Mouse (Mus musculus) MEL (cell line): ENCODE results near the gene Tmem100. TPM values are rescaled to one million over a fixed set of nuclear protein-coding genes. Genes with fewer than 3 reads are reported as not detected.

ENCODE experiments used
- DNase-seq: peaks from one replicate; pipeline ENCODE4 v3.0.0; 2011; ENCODE audit warnings: low read depth, low spot score
- H3K27ac ChIP-seq: 2 replicates; pipeline ENCODE4 v1.5.1; 2012; ENCODE audit warnings: low read depth, mild to moderate bottlenecking, control low read depth, low read length, moderate library complexity; ENCODE audit not compliant: control insufficient read depth
- H3K27me3 ChIP-seq, 2 experiments: fragments of 150-350 bp in 1 of 2; sonication (generic) in 1 of 2; 2 replicates each; pipeline ENCODE4 v1.6.1; 2012; ENCODE audit warnings: low read length in 2 of 2, mild to moderate bottlenecking in 2 of 2, improper control_type of control experiment in 1 of 2, moderate library complexity in 1 of 2; ENCODE audit not compliant: insufficient read depth in 2 of 2, control insufficient read depth in 1 of 2
- H3K36me3 ChIP-seq, 2 experiments: 2 replicates each; pipeline ENCODE4 v1.6.1; 2012 to 2014; ENCODE audit warnings: low read length in 2 of 2, improper control_type of control experiment in 1 of 2, inconsistent platforms in 1 of 2, mild to moderate bottlenecking in 1 of 2; ENCODE audit not compliant: insufficient read depth in 2 of 2, control insufficient read depth in 1 of 2
- H3K4me1 ChIP-seq, 2 experiments: fragments of 150-350 bp in 1 of 2; sonication (generic) in 1 of 2; 2 replicates each; pipeline ENCODE4 v1.6.1; 2012; ENCODE audit warnings: low read length in 2 of 2, improper control_type of control experiment in 1 of 2, mild to moderate bottlenecking in 1 of 2; ENCODE audit not compliant: insufficient read depth in 2 of 2, control insufficient read depth in 1 of 2
- H3K4me3 ChIP-seq, 2 experiments: fragments of 150-350 bp in 1 of 2; sonication (generic) in 1 of 2; 2 replicates each; pipeline ENCODE4 v1.5.1; 2012; ENCODE audit warnings: low read depth in 2 of 2, low read length in 2 of 2, mild to moderate bottlenecking in 2 of 2, moderate library complexity in 2 of 2, control low read depth in 1 of 2, improper control_type of control experiment in 1 of 2; ENCODE audit not compliant: control insufficient read depth in 1 of 2, insufficient read depth in 1 of 2
- H3K79me2 ChIP-seq: 2 replicates; pipeline ENCODE4 v1.6.1; 2012; ENCODE audit warnings: mild to moderate bottlenecking, low read length, moderate library complexity; ENCODE audit not compliant: control insufficient read depth, poor library complexity, insufficient read depth
- H3K9ac ChIP-seq: 2 replicates; pipeline ENCODE4 v1.6.1; 2012; ENCODE audit warnings: low read depth, mild to moderate bottlenecking, control low read depth, low read length, moderate library complexity; ENCODE audit not compliant: control insufficient read depth, poor library complexity, severe bottlenecking
- H3K9me3 ChIP-seq: fragments of 150-350 bp; sonication (generic); replicated peaks from 2 replicates; pipeline ENCODE4 v1.6.1; 2012; ENCODE audit warnings: mild to moderate bottlenecking, low read length, improper control_type of control experiment, moderate library complexity; ENCODE audit not compliant: insufficient read depth
- E2F4 ChIP-seq: IDR thresholded peaks from 2 replicates; pipeline ENCODE4 v1.6.1; 2011; ENCODE audit warnings: low read depth, low read length, improper control_type of control experiment, borderline replicate concordance
- ETS1 ChIP-seq: IDR thresholded peaks from 2 replicates; pipeline ENCODE4 v1.6.1; 2012; ENCODE audit warnings: low read depth, mild to moderate bottlenecking, inconsistent platforms, low read length, improper control_type of control experiment, moderate library complexity
- GABPA ChIP-seq: IDR thresholded peaks from 2 replicates; pipeline ENCODE4 v1.6.1; 2012; ENCODE audit warnings: low read depth, mild to moderate bottlenecking, inconsistent platforms, low read length, improper control_type of control experiment, moderate library complexity
- HCFC1 ChIP-seq: IDR thresholded peaks from 2 replicates; pipeline ENCODE4 v1.6.1; 2012; ENCODE audit warnings: low read depth, mild to moderate bottlenecking, inconsistent platforms, low read length, improper control_type of control experiment, moderate library complexity
- JUND ChIP-seq: IDR thresholded peaks from 2 replicates; pipeline ENCODE4 v1.6.1; 2011; ENCODE audit warnings: low read depth, mild to moderate bottlenecking, improper control_type of control experiment, low read length
- MXI1 ChIP-seq: IDR thresholded peaks from 2 replicates; pipeline ENCODE4 v1.6.1; 2011; ENCODE audit warnings: mild to moderate bottlenecking, low read depth, low read length, improper control_type of control experiment
- MYB ChIP-seq: IDR thresholded peaks from 2 replicates; pipeline ENCODE4 v1.6.1; 2011; ENCODE audit warnings: mild to moderate bottlenecking, low read depth, low read length, improper control_type of control experiment
- NRF1 ChIP-seq: IDR thresholded peaks from 2 replicates; pipeline ENCODE4 v1.6.1; 2014; ENCODE audit warnings: low read depth, mild to moderate bottlenecking, inconsistent platforms, low read length, improper control_type of control experiment, moderate library complexity; ENCODE audit not compliant: poor library complexity, insufficient read depth, severe bottlenecking
- POLR2A ChIP-seq, 2 experiments: IDR thresholded peaks; 2 replicates each; pipeline ENCODE4 v1.6.1; 2011 to 2012; ENCODE audit warnings: low read length in 2 of 2, mild to moderate bottlenecking in 2 of 2, control low read depth in 1 of 2, improper control_type of control experiment in 1 of 2, low read depth in 1 of 2, moderate library complexity in 1 of 2; ENCODE audit not compliant: control insufficient read depth in 1 of 2, insufficient read depth in 1 of 2, poor library complexity in 1 of 2
- RAD21 ChIP-seq: IDR thresholded peaks from 2 replicates; pipeline ENCODE4 v1.6.1; 2011; ENCODE audit warnings: mild to moderate bottlenecking, low read depth, low read length, improper control_type of control experiment
- TAL1 ChIP-seq: IDR thresholded peaks from 2 replicates; pipeline ENCODE4 v1.6.1; 2012; ENCODE audit warnings: mild to moderate bottlenecking, inconsistent platforms, low read length, moderate library complexity, mixed read lengths
- TCF12 ChIP-seq: IDR thresholded peaks from 2 replicates; pipeline ENCODE4 v1.6.1; 2014; ENCODE audit warnings: low read depth, mild to moderate bottlenecking, inconsistent platforms, low read length, improper control_type of control experiment, moderate library complexity
- UBTF ChIP-seq: IDR thresholded peaks from 2 replicates; pipeline ENCODE4 v1.6.1; 2012; ENCODE audit warnings: low read depth, mild to moderate bottlenecking, inconsistent platforms, low read length, improper control_type of control experiment, moderate library complexity, borderline replicate concordance; ENCODE audit not compliant: insufficient read depth
- ZC3H11A ChIP-seq: IDR thresholded peaks from 2 replicates; pipeline ENCODE4 v1.6.1; 2012; ENCODE audit warnings: low read depth, mild to moderate bottlenecking, inconsistent platforms, low read length, improper control_type of control experiment
- ZKSCAN1 ChIP-seq: IDR thresholded peaks from 2 replicates; pipeline ENCODE4 v1.6.1; 2012; ENCODE audit warnings: low read depth, mild to moderate bottlenecking, inconsistent platforms, low read length, improper control_type of control experiment, moderate library complexity
- polyA plus RNA-seq, 2 experiments: library from polyadenylated mRNA; stranded (reverse) in 1 of 2; unstranded in 1 of 2; fragments of >175 nt in 1 of 2; fragments of >200 nt in 1 of 2; gene quantifications; 2 replicates each; pipeline versions ENCODE4 v1.2.1 to v1.2.4; 2012; ENCODE audit warnings: low replicate concordance in 2 of 2, low read depth in 1 of 2; ENCODE audit not compliant: insufficient read length in 2 of 2, insufficient read depth in 1 of 2, missing spikeins in 1 of 2
- total RNA-seq: library from RNA; depleted of rRNA; stranded (reverse); fragments of 300-350 nt; gene quantifications from 2 replicates; pipeline ENCODE4 v1.2.3, GENCODE M21; 2012

Gene Tmem100
- total and polyA plus RNA-seq, 3 experiments, result not detected

DNA sequence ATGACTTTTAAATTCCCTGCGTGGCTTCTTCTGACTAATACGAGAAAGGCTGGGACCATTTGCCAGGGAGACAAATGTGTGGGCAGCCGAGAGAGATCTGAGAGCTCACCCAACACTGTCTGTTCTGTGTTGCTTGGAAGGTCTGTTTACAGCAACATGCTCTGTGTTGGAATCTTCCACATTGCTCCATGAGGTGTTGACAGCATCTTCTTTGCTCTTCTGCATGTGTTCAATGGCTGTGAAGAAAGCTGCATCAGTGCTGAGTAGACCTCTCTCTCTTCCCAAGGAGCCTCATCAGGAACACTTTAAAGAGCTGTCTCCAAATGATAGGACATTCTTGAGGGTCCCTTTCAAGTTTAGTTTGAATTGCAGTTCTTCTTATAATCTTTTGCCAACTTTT is 32.5 kb downstream of the Tmem100 start:
- no peak for DNase-seq
- peaks cover 0 to 3% of the 10 kb centered on the region in 2 experiments; a peak in 1 of 4 replicates for H3K27me3 ChIP-seq
- no peaks in the 10 kb centered on the region for H3K9me3 ChIP-seq
- H3K36me3 ChIP-seq, result no peaks in the 10 kb centered on the region
- H3K9ac ChIP-seq, result no peak overlapping the region
- H3K27ac ChIP-seq, result no peak overlapping the region
- no peak overlapping the region for H3K4me3 ChIP-seq
- H3K79me2 ChIP-seq, result no peaks in the 10 kb centered on the region
- H3K4me1 ChIP-seq, result no peaks in the 10 kb centered on the region
- TF ChIP-seq TAL1 (no peak), UBTF (no peak), TCF12 (no peak), ZKSCAN1 (no peak)

DNA sequence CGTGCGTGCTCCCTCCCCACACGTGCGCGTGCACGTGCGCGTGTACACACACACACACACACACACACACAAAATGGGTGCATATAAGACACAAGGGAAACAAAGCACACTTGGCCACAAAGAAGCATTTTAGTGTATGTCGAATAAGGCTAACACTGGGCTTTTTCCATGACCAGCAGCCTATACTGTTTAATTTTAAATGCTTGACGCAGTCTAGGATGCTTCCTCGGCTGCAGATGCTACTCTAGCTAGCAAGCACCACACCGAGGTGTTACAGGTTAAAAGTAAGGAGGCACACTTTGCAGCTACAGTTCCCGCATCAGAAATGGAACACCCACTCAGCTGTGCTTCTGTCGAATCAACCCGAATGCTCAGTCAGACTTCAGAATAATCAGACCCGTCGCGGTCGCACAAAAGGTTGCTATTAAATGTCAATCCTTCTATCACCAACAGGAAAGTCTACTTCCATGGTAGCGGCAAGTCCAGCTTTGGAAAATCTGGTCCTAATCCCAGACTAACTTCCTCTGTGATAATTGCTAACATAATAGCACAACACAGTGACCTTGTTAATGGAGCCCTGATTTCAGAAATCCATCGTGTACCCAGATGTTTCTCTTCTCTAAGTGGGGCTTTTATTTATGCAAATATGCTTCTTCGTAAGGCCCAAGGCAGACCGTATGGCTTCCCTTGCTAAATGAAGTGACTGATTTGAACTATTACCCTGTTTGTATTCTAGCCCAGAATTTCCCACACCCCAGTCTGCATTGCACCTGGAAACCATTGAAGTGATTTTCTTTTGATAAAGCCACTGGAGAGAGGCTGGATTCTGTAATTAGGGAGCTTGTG is 36.5 kb downstream of the Tmem100 start:
- no peak for DNase-seq
- Histone ChIP-seq H3K9me3 (no peaks in the 10 kb centered on the region), H3K36me3 (no peaks in the 10 kb centered on the region), H3K4me3 (no peak overlapping the region), H3K4me1 (no peaks in the 10 kb centered on the region), H3K9ac (no peak overlapping the region), H3K79me2 (no peaks in the 10 kb centered on the region), H3K27me3 (no peaks in the 10 kb centered on the region; a peak in 1 of 4 replicates), H3K27ac (no peak overlapping the region)
- no peak for TF ChIP-seq ZC3H11A
- TF ChIP-seq HCFC1, result no peak
- no peak for TF ChIP-seq RAD21
- TF ChIP-seq MXI1, result no peak
- TF ChIP-seq E2F4, result no peak
- no peak for TF ChIP-seq POLR2A (IDR thresholded peaks at IDR 0.05; ENCODE audit: control insufficient read depth in 1 of 2, insufficient read depth in 1 of 2, low read depth in 1 of 2, low read length in 2 of 2, poor library complexity in 1 of 2)
- TF ChIP-seq ETS1, result no peak
- TF ChIP-seq MYB, result no peak
- TF ChIP-seq NRF1, result no peak
- TF ChIP-seq GABPA, result no peak
- TF ChIP-seq JUND, result no peak
